Mouse (Mus musculus) lung, postnatal 0 days (tissue): ENCODE measurements around the gene Ctnnal1.

Source experiments
- CTCF ChIP-seq: IDR thresholded peaks from 2 replicates; pipeline ENCODE4 v1.5.1; 2016; ENCODE audit warnings: antibody characterized with exemption, mild to moderate bottlenecking
- EP300 ChIP-seq: IDR thresholded peaks from 2 replicates; pipeline ENCODE4 v1.6.1; 2016; ENCODE audit warnings: antibody characterized with exemption, mild to moderate bottlenecking, control low read depth

- TF ChIP-seq CTCF (no peak; the same call in 1 of the 2 replicates), EP300 (no peak)
These were observed 62.9 kb downstream of the Ctnnal1 start, which contains the start of the genes Elp1 and Fam206a for GRCm38 (mm10) chr4:56801907-56802668.
